Comparison of ENCODE assay signal across 11 mouse cellular contexts in genomic region chr5:35055076-35055475, GRCm38 (mm10). TPM values are rescaled to one million over a fixed set of nuclear protein-coding genes. Genes with fewer than 3 reads are reported as not detected.
DNase-seq lines count a peak whose midpoint lies in the region; ATAC-seq and TF ChIP-seq lines count a peak whose summit lies in the region.
"Had no signal": no experiment of that assay in that cellular context is flagged by ENCODE, and none has a peak within 500 bp of the region (broad histone marks: within the 10 kb centered on the region; RNA-seq: fewer than 3 reads in every experiment).

No protein-coding gene starts in this region.

- peaks cover 22% of the 10 kb centered on the region for H3K4me1 ChIP-seq in hindbrain, postnatal 0 days (ENCODE audit: insufficient read depth, low read length)
- H3K4me1 ChIP-seq in hindbrain, embryonic 14.5 days (replicated peaks; ENCODE audit: control insufficient read depth, insufficient read depth, low read length) = peaks cover 12% of the 10 kb centered on the region
- H3K4me1 ChIP-seq in limb, embryonic 15.5 days = peaks cover 18% of the 10 kb centered on the region

- H3ac ChIP-seq in C2C12 (ENCODE audit: control insufficient read depth, insufficient read length, low read depth) = no peak overlapping the region

- peak; percentile 34; the same call in 1 of the 2 replicates for ATAC-seq in hindbrain, postnatal 0 days
- ATAC-seq in hindbrain, embryonic 14.5 days (ENCODE audit: low FRiP score) = no peak
- 0 out of 2 replicates have a peak, but pooled peaks have one; percentile 31 for ATAC-seq in limb, embryonic 15.5 days (ENCODE audit: insufficient number of reproducible peaks, low FRiP score, low TSS enrichment, low read depth)

- H3K27me3 ChIP-seq in hindbrain, postnatal 0 days (ENCODE audit: insufficient read depth, low read length) = no peaks in the 10 kb centered on the region
- 0 out of 2 replicates have a peak, but pooled peaks cover 5% of the 10 kb centered on the region for H3K27me3 ChIP-seq in hindbrain, embryonic 14.5 days (ENCODE audit: control insufficient read depth, insufficient read depth, low read length)
- H3K27me3 ChIP-seq in C2C12 (ENCODE audit: control insufficient read depth, insufficient read depth, insufficient read length) = no peaks in the 10 kb centered on the region
- peaks cover 42% of the 10 kb centered on the region for H3K27me3 ChIP-seq in limb, embryonic 15.5 days

- no peak overlapping the region for H3K27ac ChIP-seq in hindbrain, postnatal 0 days
- no peak overlapping the region for H3K27ac ChIP-seq in hindbrain, embryonic 14.5 days
- H3K27ac ChIP-seq in limb, embryonic 15.5 days = no peak overlapping the region
- H3K27ac ChIP-seq: liver, embryonic 14.5 days; neural tube, embryonic 12.5 days had no signal

- H3K79me2 ChIP-seq in C2C12 (ENCODE audit: control insufficient read depth, insufficient read depth) = no peaks in the 10 kb centered on the region

- no peaks in the 10 kb centered on the region for H3K9me3 ChIP-seq in hindbrain, postnatal 0 days (ENCODE audit: low read length)
- no peaks in the 10 kb centered on the region for H3K9me3 ChIP-seq in hindbrain, embryonic 14.5 days (ENCODE audit: control insufficient read depth, low read length)
- H3K9me3 ChIP-seq in limb, embryonic 15.5 days = no peaks in the 10 kb centered on the region
- H3K9me3 ChIP-seq: G1E; neural tube, embryonic 12.5 days had no signal

- 29% methylated on average over 12 of the region's 12 CpGs for WGBS in hindbrain, postnatal 0 days
- whole genome bisulfite sequencing in hindbrain, embryonic 14.5 days = 61% methylated on average over 12 of the region's 12 CpGs
- 64% methylated on average over 12 of the region's 12 CpGs for WGBS in limb, embryonic 15.5 days

- H3K36me3 ChIP-seq in hindbrain, postnatal 0 days (ENCODE audit: insufficient read depth, low read length) = no peaks in the 10 kb centered on the region
- no peaks in the 10 kb centered on the region for H3K36me3 ChIP-seq in hindbrain, embryonic 14.5 days (replicated peaks; ENCODE audit: control insufficient read depth, insufficient read depth)
- H3K36me3 ChIP-seq in C2C12 (ENCODE audit: control insufficient read depth, insufficient read depth) = no peaks in the 10 kb centered on the region
- no peaks in the 10 kb centered on the region for H3K36me3 ChIP-seq in limb, embryonic 15.5 days
- H3K36me3 ChIP-seq: G1E; neural tube, embryonic 12.5 days had no signal

- DNase-seq in hindbrain, postnatal 0 days (ENCODE audit: low spot score) = peak; percentile 60
- DNase-seq in hindbrain, embryonic 14.5 days (ENCODE audit: low spot score) = no peak
- peak; percentile 87 for DNase-seq in adrenal gland, postnatal 14 days
- no peak for DNase-seq in thymus, postnatal 36 days
- no peak for DNase-seq in T-cell, adult 2 months (ENCODE audit: low spot score)
- DNase-seq in frontal cortex, postnatal 36 days (ENCODE audit: low spot score in 2 of 2) = no peak

- no peak overlapping the region for H3K9ac ChIP-seq in hindbrain, postnatal 0 days (replicated peaks; ENCODE audit: low read length)
- H3K9ac ChIP-seq in hindbrain, embryonic 14.5 days = no peak overlapping the region
- no peak overlapping the region for H3K9ac ChIP-seq in limb, embryonic 15.5 days
- H3K9ac ChIP-seq: liver, embryonic 14.5 days; neural tube, embryonic 12.5 days had no signal

- H3K79me3 ChIP-seq in C2C12 (ENCODE audit: low read depth) = no peaks in the 10 kb centered on the region

- no peak overlapping the region for H3K4me3 ChIP-seq in hindbrain, postnatal 0 days (ENCODE audit: low read length)
- H3K4me3 ChIP-seq in hindbrain, embryonic 14.5 days (replicated peaks; ENCODE audit: low read length) = no peak overlapping the region
- no peak overlapping the region for H3K4me3 ChIP-seq in C2C12 (ENCODE audit: insufficient read depth, poor library complexity, severe bottlenecking)
- no peak overlapping the region for H3K4me3 ChIP-seq in limb, embryonic 15.5 days
- H3K4me3 ChIP-seq: neural tube, embryonic 12.5 days had no signal

- no peak overlapping the region for H3K4me2 ChIP-seq in hindbrain, postnatal 0 days (ENCODE audit: low read depth, low read length)
- H3K4me2 ChIP-seq in hindbrain, embryonic 14.5 days (replicated peaks) = no peak overlapping the region
- no peak overlapping the region for H3K4me2 ChIP-seq in limb, embryonic 15.5 days
- H3K4me2 ChIP-seq: neural tube, embryonic 12.5 days had no signal

- no peak for TF ChIP-seq CTCF in hindbrain, postnatal 0 days (IDR thresholded peaks at IDR 0.05; ENCODE audit: low read depth)
- TF ChIP-seq CTCF in C2C12 (IDR thresholded peaks at IDR 0.05; ENCODE audit: control insufficient read depth, insufficient read depth, insufficient read length) = no peak

TF ChIP-seq in C2C12, 6 proteins besides CTCF, POLR2A, EP300 and RAD21:
- TF ChIP-seq MYOG (IDR thresholded peaks at IDR 0.05; ENCODE audit: control insufficient read depth, extremely low read depth, insufficient read length) = no peak
- TF ChIP-seq MYOD1 (IDR thresholded peaks at IDR 0.05; ENCODE audit: control insufficient read depth, insufficient read length, low read depth) = peak; percentile 86

RNA-seq across cellular contexts. Expression of gene Dok7, which starts 1.5 kb away (rescaled TPM):
- total RNA-seq in hindbrain, postnatal 0 days (2014; rRNA removed) = 24.5 and 26.9 TPM in 2 replicates
- polyA plus RNA-seq in hindbrain, postnatal 0 days (2015; fragmentation: Nextera tagmentation; extraction: Ambion mirVana) = 10.9 and 11.6 TPM in 2 replicates
- 5.5 and 7.1 TPM in 2 replicates for polyA plus RNA-seq in hindbrain, embryonic 14.5 days (2014; fragmentation: Nextera tagmentation; extraction: Ambion mirVana)
- 15.8 TPM for polyA plus RNA-seq in C2C12 (2012; fragmentation: generic; extraction: Trizol)
- 10.7 and 12.4 TPM in 2 replicates for total RNA-seq in adrenal gland, postnatal 14 days (2021)
- 5.5 and 9.5 TPM in 2 replicates for polyA plus RNA-seq in limb, embryonic 15.5 days (2015; fragmentation: Nextera tagmentation; extraction: Ambion mirVana)
- total RNA-seq: G1E had no signal
- polyA plus RNA-seq: G1E had no signal

RNA-seq across cellular contexts. Expression of gene Hgfac, which starts 13.8 kb away (rescaled TPM):
- total RNA-seq in hindbrain, postnatal 0 days (2014; rRNA removed) = 0.78 and 1.4 TPM in 2 replicates
- not detected in 2 replicates for polyA plus RNA-seq in hindbrain, postnatal 0 days (2015; fragmentation: Nextera tagmentation; extraction: Ambion mirVana)
- 0.48 and 0.72 TPM in 2 replicates for polyA plus RNA-seq in hindbrain, embryonic 14.5 days (2014; fragmentation: Nextera tagmentation; extraction: Ambion mirVana)
- polyA plus RNA-seq in C2C12 (2012; fragmentation: generic; extraction: Trizol) = 0.06 TPM
- total RNA-seq in adrenal gland, postnatal 14 days (2021) = 3.7 and 36.1 TPM in 2 replicates
- 0.37 and 0.49 TPM in 2 replicates for polyA plus RNA-seq in limb, embryonic 15.5 days (2015; fragmentation: Nextera tagmentation; extraction: Ambion mirVana)
- polyA plus RNA-seq: G1E had no signal

RNA-seq across cellular contexts. Expression of gene Lrpap1, which starts 50.5 kb away (rescaled TPM):
- 97.2 and 99.5 TPM in 2 replicates for total RNA-seq in hindbrain, postnatal 0 days (2014; rRNA removed)
- 200 and 205 TPM in 2 replicates for polyA plus RNA-seq in hindbrain, postnatal 0 days (2015; fragmentation: Nextera tagmentation; extraction: Ambion mirVana)
- polyA plus RNA-seq in hindbrain, embryonic 14.5 days (2014; fragmentation: Nextera tagmentation; extraction: Ambion mirVana) = 150 and 160 TPM in 2 replicates
- polyA plus RNA-seq in C2C12 (2012; fragmentation: generic; extraction: Trizol) = 26.5 TPM
- 80.8 and 88.8 TPM in 2 replicates for total RNA-seq in adrenal gland, postnatal 14 days (2021)
- 125 and 141 TPM in 2 replicates for polyA plus RNA-seq in limb, embryonic 15.5 days (2015; fragmentation: Nextera tagmentation; extraction: Ambion mirVana)

Comparison
In these comparisons a context has a peak if more than half of its experiments do, and no peak if none do; other contexts are left out.
1. DNase-seq: peak in hindbrain, postnatal 0 days (single experiment) and adrenal gland, postnatal 14 days (single experiment); none in hindbrain, embryonic 14.5 days (single experiment), thymus, postnatal 36 days (0 of 2), T-cell, adult 2 months (single experiment) and frontal cortex, postnatal 36 days (0 of 2).